In genomic region chr3:41497771-41498170, GRCm38 (mm10) we compare ENCODE assay signal across 19 mouse cellular contexts. TPM values are rescaled to one million over a fixed set of nuclear protein-coding genes. Genes with fewer than 3 reads are reported as not detected.
DNase-seq lines count a peak whose midpoint lies in the region; ATAC-seq and TF ChIP-seq lines count a peak whose summit lies in the region.
"Had no signal": no experiment of that assay in that cellular context is flagged by ENCODE, and none has a peak within 500 bp of the region (broad histone marks: within the 10 kb centered on the region; RNA-seq: fewer than 3 reads in every experiment).

No protein-coding gene starts in this region.

- H3K36me3 ChIP-seq in heart, embryonic 13.5 days = no peaks in the 10 kb centered on the region
- no peaks in the 10 kb centered on the region for H3K36me3 ChIP-seq in liver, embryonic 11.5 days (ENCODE audit: control insufficient read depth, insufficient read depth, low read length)
- H3K36me3 ChIP-seq in liver, postnatal 0 days (replicated peaks; ENCODE audit: insufficient read depth, low read length) = no peaks in the 10 kb centered on the region
- H3K36me3 ChIP-seq: embryonic facial prominence, embryonic 12.5 days; forebrain, embryonic 15.5 days; G1E; hindbrain, embryonic 13.5 days had no signal

- 63% methylated on average over 7 of the region's 8 CpGs for WGBS in heart, embryonic 13.5 days
- 65% methylated on average over 7 of the region's 8 CpGs for WGBS in liver, embryonic 11.5 days
- WGBS in liver, postnatal 0 days (ENCODE audit: insufficient replicate concordance) = 69% methylated on average over 7 of the region's 8 CpGs

- H3K4me2 ChIP-seq in heart, embryonic 13.5 days = peak overlapping the region; percentile 55
- peak overlapping the region; percentile 50 for H3K4me2 ChIP-seq in liver, embryonic 11.5 days
- H3K4me2 ChIP-seq in liver, postnatal 0 days (ENCODE audit: low read depth, low read length) = no peak overlapping the region
- H3K4me2 ChIP-seq: embryonic facial prominence, embryonic 12.5 days; forebrain, embryonic 15.5 days; hindbrain, embryonic 13.5 days had no signal

- ATAC-seq in heart, embryonic 13.5 days (ENCODE audit: extremely low read depth, insufficient number of reproducible peaks, low FRiP score, low TSS enrichment) = no peak
- no peak for ATAC-seq in liver, embryonic 11.5 days (replicated peaks; ENCODE audit: low FRiP score)
- no peak for ATAC-seq in liver, postnatal 0 days
- ATAC-seq: forebrain, embryonic 15.5 days; hindbrain, postnatal 0 days had no signal

- H3K27me3 ChIP-seq in heart, embryonic 13.5 days (replicated peaks) = no peaks in the 10 kb centered on the region
- no peaks in the 10 kb centered on the region for H3K27me3 ChIP-seq in liver, embryonic 11.5 days (replicated peaks; ENCODE audit: control insufficient read depth, insufficient read depth, low read length)
- H3K27me3 ChIP-seq in liver, postnatal 0 days (ENCODE audit: insufficient read depth, low read length) = no peaks in the 10 kb centered on the region
- H3K27me3 ChIP-seq: embryonic facial prominence, embryonic 12.5 days; forebrain, embryonic 15.5 days; hindbrain, embryonic 13.5 days had no signal

- peak; percentile 74 for DNase-seq in heart, adult 11 months
- DNase-seq in heart, adult 8-10 months (ENCODE audit: low spot score) = no peak
- DNase-seq in heart, adult 18-20 months = no peak
- DNase-seq in liver, embryonic 11.5 days (ENCODE audit: low spot score) = no peak
- no peak for DNase-seq in liver, postnatal 0 days
- DNase-seq in cerebellum, postnatal 36 days = no peak
- DNase-seq: adrenal gland, adult 8-10 months; adrenal gland, postnatal 36 days; cerebellum, adult 2 months; cerebellum, postnatal 14 days; gastrocnemius, postnatal 14 days; kidney, adult 11 months; kidney, adult 9 months had no signal

- peaks cover 6% of the 10 kb centered on the region for H3K4me1 ChIP-seq in heart, embryonic 13.5 days
- no peaks in the 10 kb centered on the region; the same call in 1 of the 2 replicates for H3K4me1 ChIP-seq in liver, embryonic 11.5 days (replicated peaks; ENCODE audit: control insufficient read depth, insufficient read depth, low read length)
- H3K4me1 ChIP-seq in liver, postnatal 0 days (ENCODE audit: insufficient read depth) = peaks cover 5% of the 10 kb centered on the region; the same call in 1 of the 2 replicates
- H3K4me1 ChIP-seq: embryonic facial prominence, embryonic 12.5 days; forebrain, embryonic 15.5 days; hindbrain, embryonic 13.5 days had no signal

- TF ChIP-seq EP300 in liver, postnatal 0 days (IDR thresholded peaks at IDR 0.05; ENCODE audit: low read depth) = no peak

- H3K4me3 ChIP-seq in heart, embryonic 13.5 days = no peak overlapping the region
- H3K4me3 ChIP-seq in liver, embryonic 11.5 days (ENCODE audit: low read depth, low read length) = no peak overlapping the region
- H3K4me3 ChIP-seq in liver, postnatal 0 days (ENCODE audit: low read depth, low read length) = no peak overlapping the region
- H3K4me3 ChIP-seq: embryonic facial prominence, embryonic 12.5 days; forebrain, embryonic 15.5 days; hindbrain, embryonic 13.5 days had no signal

- no peak overlapping the region for H3K27ac ChIP-seq in heart, embryonic 13.5 days (replicated peaks)
- H3K27ac ChIP-seq in liver, embryonic 11.5 days (ENCODE audit: low read depth, low read length) = no peak overlapping the region
- H3K27ac ChIP-seq in liver, postnatal 0 days (ENCODE audit: low read depth) = no peak overlapping the region
- H3K27ac ChIP-seq: embryonic facial prominence, embryonic 12.5 days; forebrain, embryonic 15.5 days; hindbrain, embryonic 13.5 days; hindbrain, postnatal 0 days had no signal

- H3K9ac ChIP-seq in heart, embryonic 13.5 days = no peak overlapping the region
- H3K9ac ChIP-seq in liver, embryonic 11.5 days (ENCODE audit: low read depth, low read length) = no peak overlapping the region
- no peak overlapping the region for H3K9ac ChIP-seq in liver, postnatal 0 days (replicated peaks)
- H3K9ac ChIP-seq: embryonic facial prominence, embryonic 12.5 days; forebrain, embryonic 15.5 days; hindbrain, embryonic 13.5 days had no signal

- no peak for TF ChIP-seq CTCF in liver, postnatal 0 days (IDR thresholded peaks at IDR 0.05; ENCODE audit: low read depth)

- no peaks in the 10 kb centered on the region for H3K9me3 ChIP-seq in heart, embryonic 13.5 days
- H3K9me3 ChIP-seq in liver, embryonic 11.5 days (ENCODE audit: control insufficient read depth, low read length) = no peaks in the 10 kb centered on the region
- no peaks in the 10 kb centered on the region for H3K9me3 ChIP-seq in liver, postnatal 0 days (ENCODE audit: low read length)
- H3K9me3 ChIP-seq: embryonic facial prominence, embryonic 12.5 days; forebrain, embryonic 15.5 days; G1E; hindbrain, embryonic 13.5 days had no signal

RNA-seq across cellular contexts. Expression of gene Jade1, which starts 57.8 kb away (rescaled TPM):
- total RNA-seq in heart, adult 8-10 months (2022) = 10 to 100 TPM; 26.5 to 40.1 (median 28.9) TPM
- polyA plus RNA-seq in heart, embryonic 13.5 days (2015; fragmentation: Nextera tagmentation; extraction: Ambion mirVana) = 12.4 and 13.5 TPM in 2 replicates
- total RNA-seq in heart, adult 18-20 months (2021) = 10 to 100 TPM; 28.5 to 32.3 TPM
- polyA plus RNA-seq in liver, embryonic 11.5 days (2014; fragmentation: Nextera tagmentation; extraction: Ambion mirVana) = 16.7 and 18.6 TPM in 2 replicates
- polyA plus RNA-seq in liver, postnatal 0 days (2015; fragmentation: Nextera tagmentation; extraction: Ambion mirVana) = 6.8 and 7.2 TPM in 2 replicates
